In the genomic region with DNA sequence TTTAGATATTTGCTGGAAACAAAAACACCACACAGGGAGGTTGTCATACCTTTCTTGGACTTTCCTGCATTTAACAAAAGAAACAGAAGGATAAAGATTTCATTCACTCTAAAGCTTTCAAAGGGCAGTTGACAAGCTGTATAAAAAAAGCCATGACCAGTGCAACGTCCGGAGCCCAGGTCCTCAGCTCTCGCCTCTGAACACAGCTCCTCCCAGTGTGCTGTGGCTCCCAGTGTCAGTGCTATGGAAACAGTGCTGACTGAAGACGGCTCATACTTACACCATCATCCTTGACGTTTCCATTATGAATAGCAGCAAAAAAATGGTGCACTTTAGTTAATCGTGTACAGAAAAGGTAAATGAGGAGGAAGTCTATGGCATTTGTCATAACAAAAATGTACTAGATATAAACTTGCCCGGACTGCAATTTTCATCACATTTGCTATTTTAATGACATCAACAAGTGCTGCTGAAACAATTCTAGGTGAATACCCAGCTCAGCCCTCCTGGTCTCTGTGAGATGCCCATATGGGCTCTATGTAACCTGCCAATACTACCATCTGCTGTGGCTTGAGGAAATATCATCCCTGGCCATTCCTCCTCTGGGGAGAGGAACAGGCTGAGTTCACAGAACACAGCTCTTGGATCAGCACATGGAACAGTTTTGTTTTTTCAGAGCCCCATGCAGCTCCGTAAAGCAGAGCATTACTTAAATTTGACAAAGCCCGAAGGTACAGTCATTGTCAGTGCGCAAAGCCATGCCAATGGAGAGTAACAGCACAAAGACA, we compare ENCODE assay signal across 12 mouse cellular contexts. TPM values are rescaled to one million over a fixed set of nuclear protein-coding genes. Genes with fewer than 3 reads are reported as not detected.
DNase-seq lines count a peak whose midpoint lies in the region; ATAC-seq lines count a peak whose summit lies in the region.
"Had no signal": no experiment of that assay in that cellular context is flagged by ENCODE, and none has a peak within 500 bp of the region (broad histone marks: within the 10 kb centered on the region; RNA-seq: fewer than 3 reads in every experiment).

No protein-coding gene starts in this region.

- H3K9ac ChIP-seq in embryonic facial prominence, embryonic 14.5 days (ENCODE audit: low read depth, low read length): no peak overlapping the region
- no peak overlapping the region for H3K9ac ChIP-seq in kidney, embryonic 15.5 days
- no peak overlapping the region for H3K9ac ChIP-seq in forebrain, embryonic 16.5 days (replicated peaks; ENCODE audit: low read depth, low read length)

- 67% methylated on average over 10 of the region's 10 CpGs for WGBS in embryonic facial prominence, embryonic 14.5 days
- WGBS in embryonic facial prominence, embryonic 10.5 days: 85% methylated on average over 10 of the region's 10 CpGs
- WGBS in kidney, embryonic 15.5 days: 52% methylated on average over 10 of the region's 10 CpGs
- 46% methylated on average over 10 of the region's 10 CpGs for WGBS in forebrain, embryonic 16.5 days

- no peaks in the 10 kb centered on the region for H3K4me1 ChIP-seq in embryonic facial prominence, embryonic 14.5 days (ENCODE audit: control insufficient read depth, insufficient read depth, low read length)
- H3K4me1 ChIP-seq in embryonic facial prominence, embryonic 10.5 days: 0 out of 2 replicates have a peak, but pooled peaks cover 3% of the 10 kb centered on the region
- peaks cover 23% of the 10 kb centered on the region for H3K4me1 ChIP-seq in kidney, embryonic 15.5 days
- peaks cover 3% of the 10 kb centered on the region; the same call in 1 of the 2 replicates for H3K4me1 ChIP-seq in forebrain, embryonic 16.5 days (replicated peaks; ENCODE audit: control insufficient read depth, insufficient read depth, low read length)

- no peaks in the 10 kb centered on the region for H3K9me3 ChIP-seq in embryonic facial prominence, embryonic 14.5 days (ENCODE audit: control insufficient read depth, low read length)
- H3K9me3 ChIP-seq in embryonic facial prominence, embryonic 10.5 days: no peaks in the 10 kb centered on the region
- H3K9me3 ChIP-seq in kidney, embryonic 15.5 days (replicated peaks): no peaks in the 10 kb centered on the region
- no peaks in the 10 kb centered on the region for H3K9me3 ChIP-seq in forebrain, embryonic 16.5 days (ENCODE audit: control insufficient read depth, low read length)
- H3K9me3 ChIP-seq: heart, embryonic 10.5 days had no signal

- H3K27me3 ChIP-seq in embryonic facial prominence, embryonic 14.5 days (replicated peaks; ENCODE audit: control insufficient read depth, insufficient read depth, low read length): no peaks in the 10 kb centered on the region
- no peaks in the 10 kb centered on the region for H3K27me3 ChIP-seq in embryonic facial prominence, embryonic 10.5 days (replicated peaks; ENCODE audit: low read depth, poor library complexity, severe bottlenecking)
- no peaks in the 10 kb centered on the region for H3K27me3 ChIP-seq in kidney, embryonic 15.5 days
- H3K27me3 ChIP-seq in forebrain, embryonic 16.5 days (replicated peaks; ENCODE audit: control insufficient read depth, insufficient read depth, low read length): no peaks in the 10 kb centered on the region

- H3K4me2 ChIP-seq in embryonic facial prominence, embryonic 14.5 days (ENCODE audit: low read depth, low read length): no peak overlapping the region
- no peak overlapping the region for H3K4me2 ChIP-seq in kidney, embryonic 15.5 days
- no peak overlapping the region for H3K4me2 ChIP-seq in forebrain, embryonic 16.5 days (ENCODE audit: low read length)

- H3K27ac ChIP-seq in embryonic facial prominence, embryonic 14.5 days (replicated peaks; ENCODE audit: low read depth, low read length): peak overlapping the region; percentile 39
- H3K27ac ChIP-seq in embryonic facial prominence, embryonic 10.5 days (replicated peaks): no peak overlapping the region
- H3K27ac ChIP-seq in kidney, embryonic 15.5 days: peak overlapping the region; percentile 76
- no peak overlapping the region for H3K27ac ChIP-seq in forebrain, embryonic 16.5 days (ENCODE audit: low read length)
- H3K27ac ChIP-seq: heart, embryonic 10.5 days; macrophage had no signal

- peaks cover 59% of the 10 kb centered on the region for H3K36me3 ChIP-seq in embryonic facial prominence, embryonic 14.5 days (ENCODE audit: control insufficient read depth, insufficient read depth, low read length)
- H3K36me3 ChIP-seq in embryonic facial prominence, embryonic 10.5 days (replicated peaks): peaks cover 71% of the 10 kb centered on the region
- peaks cover 83% of the 10 kb centered on the region for H3K36me3 ChIP-seq in kidney, embryonic 15.5 days
- H3K36me3 ChIP-seq in forebrain, embryonic 16.5 days (ENCODE audit: control insufficient read depth, insufficient read depth): no peaks in the 10 kb centered on the region; the same call in 1 of the 2 replicates

- no peak overlapping the region for H3K4me3 ChIP-seq in embryonic facial prominence, embryonic 14.5 days (ENCODE audit: low read depth, low read length)
- H3K4me3 ChIP-seq in embryonic facial prominence, embryonic 10.5 days: no peak overlapping the region
- H3K4me3 ChIP-seq in kidney, embryonic 15.5 days (replicated peaks): no peak overlapping the region
- H3K4me3 ChIP-seq in forebrain, embryonic 16.5 days (replicated peaks; ENCODE audit: low read length): no peak overlapping the region
- H3K4me3 ChIP-seq: erythroblast, embryonic 14.5 days; heart, embryonic 10.5 days had no signal

- no peak for DNase-seq in embryonic facial prominence, embryonic 14.5 days (ENCODE audit: low spot score)
- no peak for DNase-seq in embryonic facial prominence, embryonic 10.5 days (ENCODE audit: low spot score)
- no peak for DNase-seq in kidney, adult 8-10 months
- DNase-seq in cerebellum, adult 11-12 months: peak; percentile 92
- no peak for DNase-seq in spleen, postnatal 36 days (ENCODE audit: low spot score in 2 of 2)

- 0 out of 2 replicates have a peak, but pooled peaks have one; percentile 50 for ATAC-seq in embryonic facial prominence, embryonic 14.5 days (ENCODE audit: low read depth)
- ATAC-seq in kidney, embryonic 15.5 days (replicated peaks; ENCODE audit: low FRiP score): no peak
- ATAC-seq in forebrain, embryonic 16.5 days: peak; percentile 80; the same call in 1 of the 2 replicates
- no peak for ATAC-seq in granulocyte monocyte progenitor cell, adult 5-6 weeks (replicated peaks; ENCODE audit: poor library complexity, severe bottlenecking)
- ATAC-seq: intestine, postnatal 0 days had no signal

RNA-seq across cellular contexts. Expression of gene Abhd10, which starts 25.3 kb away (rescaled TPM):
- 27.4 and 34.6 TPM in 2 replicates for polyA plus RNA-seq in embryonic facial prominence, embryonic 14.5 days (2014; fragmentation: Nextera tagmentation; extraction: Ambion mirVana)
- 40.7 and 43.8 TPM in 2 replicates for polyA plus RNA-seq in embryonic facial prominence, embryonic 10.5 days (2016; fragmentation: Nextera tagmentation; extraction: Ambion mirVana)
- polyA plus RNA-seq in kidney, embryonic 15.5 days (2015; fragmentation: Nextera tagmentation; extraction: Ambion mirVana): 36.9 and 39.3 TPM in 2 replicates
- 42.1 and 42.7 TPM in 2 replicates for polyA plus RNA-seq in forebrain, embryonic 16.5 days (2015; fragmentation: Nextera tagmentation; extraction: Ambion mirVana)
- total RNA-seq in granulocyte monocyte progenitor cell, adult 5-6 weeks (2014; fragmentation: Nextera tagmentation): 22.2 and 29.3 TPM in 2 replicates
- total RNA-seq in granulocyte monocyte progenitor cell, adult 5-6 weeks (2017): 13.3 and 19.6 TPM in 2 replicates

RNA-seq across cellular contexts. Expression of gene Tagln3, which starts 43.6 kb away (rescaled TPM):
- polyA plus RNA-seq in embryonic facial prominence, embryonic 14.5 days (2014; fragmentation: Nextera tagmentation; extraction: Ambion mirVana): 26.0 and 30.6 TPM in 2 replicates
- 88.6 and 91.5 TPM in 2 replicates for polyA plus RNA-seq in embryonic facial prominence, embryonic 10.5 days (2016; fragmentation: Nextera tagmentation; extraction: Ambion mirVana)
- polyA plus RNA-seq in kidney, embryonic 15.5 days (2015; fragmentation: Nextera tagmentation; extraction: Ambion mirVana): 7.9 and 13.4 TPM in 2 replicates
- 455 and 473 TPM in 2 replicates for polyA plus RNA-seq in forebrain, embryonic 16.5 days (2015; fragmentation: Nextera tagmentation; extraction: Ambion mirVana)
- total RNA-seq in granulocyte monocyte progenitor cell, adult 5-6 weeks (2014; fragmentation: Nextera tagmentation): not detected in 2 replicates
- not detected in 2 replicates for total RNA-seq in granulocyte monocyte progenitor cell, adult 5-6 weeks (2017)

Comparison
In these comparisons a context has a peak if more than half of its experiments do, and no peak if none do; other contexts are left out.
1. H3K27ac ChIP-seq: peak in embryonic facial prominence, embryonic 14.5 days (single experiment) and kidney, embryonic 15.5 days (single experiment); none in embryonic facial prominence, embryonic 10.5 days (single experiment) and forebrain, embryonic 16.5 days (single experiment).
2. ATAC-seq: peak in embryonic facial prominence, embryonic 14.5 days (single experiment) and forebrain, embryonic 16.5 days (single experiment); none in kidney, embryonic 15.5 days (single experiment) and granulocyte monocyte progenitor cell, adult 5-6 weeks (single experiment).